10 mouse cellular contexts compared by ENCODE assay signal in the genomic region with DNA sequence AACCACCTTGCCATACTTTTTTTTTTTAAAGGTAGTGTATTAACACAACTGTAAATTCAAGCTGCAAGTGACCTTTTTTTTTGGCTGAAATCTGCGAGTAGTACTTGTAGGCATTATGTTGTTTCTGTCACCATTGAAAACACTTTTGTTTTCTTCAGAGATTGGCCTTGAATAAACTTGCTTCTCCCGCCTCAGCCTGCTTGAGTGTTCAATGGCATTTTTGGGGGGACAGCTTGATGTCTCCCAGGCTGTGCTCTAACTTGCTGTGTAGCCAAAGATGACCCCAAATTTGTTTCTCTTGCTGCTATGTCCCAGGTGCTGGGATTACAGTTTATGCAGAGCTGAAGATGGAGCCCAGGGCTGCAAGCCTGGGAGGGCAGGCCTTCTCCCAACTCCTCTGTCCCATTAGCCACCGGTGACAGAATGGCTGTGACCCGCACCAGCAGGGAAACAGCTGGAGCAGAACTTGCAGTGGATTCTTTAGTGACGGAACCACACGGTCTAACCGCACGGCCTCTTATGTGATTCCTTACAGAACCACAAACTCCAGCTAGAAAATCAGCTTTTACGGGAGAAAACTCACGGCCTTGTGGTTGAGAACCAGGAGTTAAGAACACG. TPM values are rescaled to one million over a fixed set of nuclear protein-coding genes. Genes with fewer than 3 reads are reported as not detected.
A peak's percentile ranks its signal among the peaks of the same experiment; 100 is the strongest.
DNase-seq lines count a peak whose midpoint lies in the region; ATAC-seq lines count a peak whose summit lies in the region.
"Had no signal": no experiment of that assay in that cellular context is flagged by ENCODE, and none has a peak within 500 bp of the region (broad histone marks: within the 10 kb centered on the region; RNA-seq: fewer than 3 reads in every experiment).

No protein-coding gene starts in this region.

- no peaks in the 10 kb centered on the region for H3K9me3 ChIP-seq in kidney, embryonic 14.5 days (ENCODE audit: control insufficient read depth, low read length)
- H3K9me3 ChIP-seq in embryonic facial prominence, embryonic 12.5 days: no peaks in the 10 kb centered on the region
- no peaks in the 10 kb centered on the region for H3K9me3 ChIP-seq in intestine, embryonic 16.5 days (ENCODE audit: control insufficient read depth, low read length)
- H3K9me3 ChIP-seq in midbrain, embryonic 15.5 days: no peaks in the 10 kb centered on the region

- peaks cover 53% of the 10 kb centered on the region for H3K36me3 ChIP-seq in kidney, embryonic 14.5 days (ENCODE audit: control insufficient read depth, insufficient read depth, low read length)
- H3K36me3 ChIP-seq in embryonic facial prominence, embryonic 12.5 days: peaks cover 40% of the 10 kb centered on the region
- peaks cover 25% of the 10 kb centered on the region for H3K36me3 ChIP-seq in intestine, embryonic 16.5 days (ENCODE audit: control insufficient read depth, insufficient read depth, low read length)
- peaks cover 32% of the 10 kb centered on the region for H3K36me3 ChIP-seq in midbrain, embryonic 15.5 days (replicated peaks)

- no peaks in the 10 kb centered on the region for H3K27me3 ChIP-seq in kidney, embryonic 14.5 days (ENCODE audit: control insufficient read depth, insufficient read depth, low read length)
- H3K27me3 ChIP-seq in embryonic facial prominence, embryonic 12.5 days: no peaks in the 10 kb centered on the region
- H3K27me3 ChIP-seq in intestine, embryonic 16.5 days (replicated peaks; ENCODE audit: control insufficient read depth, insufficient read depth, low read length): no peaks in the 10 kb centered on the region
- no peaks in the 10 kb centered on the region for H3K27me3 ChIP-seq in midbrain, embryonic 15.5 days (replicated peaks)
- H3K27me3 ChIP-seq: Patski had no signal

- peak overlapping the region; percentile 91; the same call in 1 of the 2 replicates for H3K4me3 ChIP-seq in kidney, embryonic 14.5 days (ENCODE audit: low read length)
- H3K4me3 ChIP-seq in embryonic facial prominence, embryonic 12.5 days: no peak overlapping the region
- H3K4me3 ChIP-seq in intestine, embryonic 16.5 days (ENCODE audit: low read length): peak overlapping the region; percentile 97
- no peak overlapping the region for H3K4me3 ChIP-seq in midbrain, embryonic 15.5 days

- no peak for DNase-seq in kidney, adult 18-20 months
- DNase-seq in spleen, adult 12 weeks (ENCODE audit: low spot score): no peak
- no peak for DNase-seq in cerebellum, adult 9-11 months
- no peak for DNase-seq in right cerebral cortex, postnatal 36 days (ENCODE audit: low spot score in 2 of 2)
- DNase-seq: cerebellum, postnatal 25 days had no signal

- no peak overlapping the region for H3K27ac ChIP-seq in kidney, embryonic 14.5 days (ENCODE audit: low read depth, low read length)
- no peak overlapping the region for H3K27ac ChIP-seq in embryonic facial prominence, embryonic 12.5 days
- 0 out of 2 replicates have a peak overlapping the region, but pooled peaks have one; percentile 12 for H3K27ac ChIP-seq in intestine, embryonic 16.5 days (ENCODE audit: low read length)
- no peak overlapping the region for H3K27ac ChIP-seq in midbrain, embryonic 15.5 days

- peak overlapping the region; percentile 96; the same call in 1 of the 2 replicates for H3K9ac ChIP-seq in kidney, embryonic 14.5 days (ENCODE audit: low read depth, low read length)
- no peak overlapping the region for H3K9ac ChIP-seq in embryonic facial prominence, embryonic 12.5 days
- H3K9ac ChIP-seq in intestine, embryonic 16.5 days (ENCODE audit: low read depth, low read length): peak overlapping the region; percentile 100
- H3K9ac ChIP-seq in midbrain, embryonic 15.5 days: no peak overlapping the region

- no peak for ATAC-seq in kidney, embryonic 14.5 days (ENCODE audit: low FRiP score, low TSS enrichment)
- no peak for ATAC-seq in embryonic facial prominence, embryonic 12.5 days (ENCODE audit: insufficient number of reproducible peaks, insufficient read depth, low FRiP score, low TSS enrichment)
- ATAC-seq in intestine, embryonic 16.5 days: no peak
- ATAC-seq in midbrain, embryonic 15.5 days (replicated peaks): no peak
- ATAC-seq: Patski had no signal

- H3K4me1 ChIP-seq in kidney, embryonic 14.5 days (ENCODE audit: control insufficient read depth, insufficient read depth, low read length): peaks cover 20% of the 10 kb centered on the region
- H3K4me1 ChIP-seq in embryonic facial prominence, embryonic 12.5 days: peaks cover 17% of the 10 kb centered on the region
- peaks cover 25% of the 10 kb centered on the region for H3K4me1 ChIP-seq in intestine, embryonic 16.5 days (ENCODE audit: control insufficient read depth, insufficient read depth, low read length)
- H3K4me1 ChIP-seq in midbrain, embryonic 15.5 days: peaks cover 27% of the 10 kb centered on the region

- peak overlapping the region; percentile 65 for H3K4me2 ChIP-seq in kidney, embryonic 14.5 days (replicated peaks; ENCODE audit: low read depth, low read length)
- H3K4me2 ChIP-seq in embryonic facial prominence, embryonic 12.5 days (replicated peaks): peak overlapping the region; percentile 60; the same call in 1 of the 2 replicates
- H3K4me2 ChIP-seq in intestine, embryonic 16.5 days (ENCODE audit: low read depth, low read length): peak overlapping the region; percentile 65
- peak overlapping the region; percentile 72; the same call in 1 of the 2 replicates for H3K4me2 ChIP-seq in midbrain, embryonic 15.5 days

- 90% methylated on average over 11 of the region's 11 CpGs for WGBS in kidney, embryonic 14.5 days
- WGBS in embryonic facial prominence, embryonic 12.5 days: 90% methylated on average over 11 of the region's 11 CpGs
- WGBS in intestine, embryonic 16.5 days: 84% methylated on average over 11 of the region's 11 CpGs
- 91% methylated on average over 11 of the region's 11 CpGs for WGBS in midbrain, embryonic 15.5 days

RNA-seq across cellular contexts. Expression of gene Xbp1, which starts 2.4 kb away (rescaled TPM):
- polyA plus RNA-seq in kidney, embryonic 14.5 days (2014; fragmentation: Nextera tagmentation; extraction: Ambion mirVana): 141 and 174 TPM in 2 replicates
- polyA plus RNA-seq in embryonic facial prominence, embryonic 12.5 days (2016; fragmentation: Nextera tagmentation; extraction: Ambion mirVana): 152 and 160 TPM in 2 replicates
- 222 and 249 TPM in 2 replicates for polyA plus RNA-seq in intestine, embryonic 16.5 days (2015; fragmentation: Nextera tagmentation; extraction: Ambion mirVana)
- 152 and 159 TPM in 2 replicates for polyA plus RNA-seq in midbrain, embryonic 15.5 days (2015; fragmentation: Nextera tagmentation; extraction: Ambion mirVana)

RNA-seq across cellular contexts. Expression of gene Ccdc117, which starts 19.1 kb away (rescaled TPM):
- polyA plus RNA-seq in kidney, embryonic 14.5 days (2014; fragmentation: Nextera tagmentation; extraction: Ambion mirVana): 11.1 and 21.3 TPM in 2 replicates
- polyA plus RNA-seq in embryonic facial prominence, embryonic 12.5 days (2016; fragmentation: Nextera tagmentation; extraction: Ambion mirVana): 26.5 and 29.6 TPM in 2 replicates
- 11.1 and 11.9 TPM in 2 replicates for polyA plus RNA-seq in intestine, embryonic 16.5 days (2015; fragmentation: Nextera tagmentation; extraction: Ambion mirVana)
- polyA plus RNA-seq in midbrain, embryonic 15.5 days (2015; fragmentation: Nextera tagmentation; extraction: Ambion mirVana): 12.1 and 13.6 TPM in 2 replicates

RNA-seq across cellular contexts. Expression of gene Ankrd36, which starts 46.6 kb away (rescaled TPM):
- polyA plus RNA-seq in kidney, embryonic 14.5 days (2014; fragmentation: Nextera tagmentation; extraction: Ambion mirVana): not detected in 2 replicates
- 0.13 TPM in 1 of 2 replicates, not detected in the other for polyA plus RNA-seq in embryonic facial prominence, embryonic 12.5 days (2016; fragmentation: Nextera tagmentation; extraction: Ambion mirVana)
- polyA plus RNA-seq in intestine, embryonic 16.5 days (2015; fragmentation: Nextera tagmentation; extraction: Ambion mirVana): not detected in 2 replicates
- 0.12 and 0.13 TPM in 2 replicates for polyA plus RNA-seq in midbrain, embryonic 15.5 days (2015; fragmentation: Nextera tagmentation; extraction: Ambion mirVana)
- polyA plus RNA-seq: Patski had no signal

Comparison
In these comparisons a context has a peak if more than half of its experiments do, and no peak if none do; other contexts are left out.
1. H3K4me3 ChIP-seq: peak in kidney, embryonic 14.5 days (single experiment) and intestine, embryonic 16.5 days (single experiment); none in embryonic facial prominence, embryonic 12.5 days (single experiment) and midbrain, embryonic 15.5 days (single experiment).
2. H3K9ac ChIP-seq: peak in kidney, embryonic 14.5 days (single experiment) and intestine, embryonic 16.5 days (single experiment); none in embryonic facial prominence, embryonic 12.5 days (single experiment) and midbrain, embryonic 15.5 days (single experiment).
3. Peak in every context shown above with its lines, with median percentiles within 50 percentile points of each other: H3K4me2 ChIP-seq.